In genomic region chr19:37050643-37051345, GRCm38 (mm10) we compare ENCODE assay signal across 8 mouse cellular contexts.
DNase-seq lines count a peak whose midpoint lies in the region; ATAC-seq and TF ChIP-seq lines count a peak whose summit lies in the region.

No protein-coding gene starts in this region.

- TF ChIP-seq POLR2A in brain, embryonic 14.5 days (IDR thresholded peaks at IDR 0.05; ENCODE audit: borderline replicate concordance, extremely low read depth, insufficient read depth, insufficient read length, poor library complexity, severe bottlenecking), result no peak

- H3K9ac ChIP-seq in heart, embryonic 11.5 days (ENCODE audit: low read depth, low read length), result no peak overlapping the region
- no peak overlapping the region for H3K9ac ChIP-seq in kidney, postnatal 0 days (ENCODE audit: low read depth, low read length)

- peak; percentile 50 to 81 for DNase-seq in heart, adult 18-20 months
- peak; percentile 66 to 67 for DNase-seq in B cell, adult 2 months
- DNase-seq in brain, embryonic 14.5 days (ENCODE audit: low read depth), result peak; percentile 78
- DNase-seq in kidney, postnatal 0 days (ENCODE audit: low spot score), result peak; percentile 81
- peak; percentile 64 for DNase-seq in telencephalon, adult 2 months (ENCODE audit: low read depth, low spot score)

- ATAC-seq in heart, embryonic 11.5 days (replicated peaks; ENCODE audit: insufficient number of reproducible peaks, low FRiP score, low TSS enrichment), result no peak
- ATAC-seq in erythroblast, adult 5-6 weeks (replicated peaks; ENCODE audit: low FRiP score, poor library complexity, severe bottlenecking), result peak; percentile 61
- peak; percentile 36 for ATAC-seq in kidney, postnatal 0 days (replicated peaks; ENCODE audit: low FRiP score, low read depth)
- peak; percentile 47; the same call in 1 of the 2 replicates for ATAC-seq in megakaryocyte-erythroid progenitor cell, adult 5-6 weeks (replicated peaks; ENCODE audit: low FRiP score, low TSS enrichment, poor library complexity, severe bottlenecking)

- H3K27ac ChIP-seq in heart, embryonic 11.5 days (ENCODE audit: low read depth, low read length), result no peak overlapping the region
- no peak overlapping the region for H3K27ac ChIP-seq in kidney, postnatal 0 days

- WGBS in heart, embryonic 11.5 days (ENCODE audit: insufficient replicate concordance), result 63% methylated on average over 4 of the region's 4 CpGs
- WGBS in kidney, postnatal 0 days, result 62% methylated on average over 4 of the region's 4 CpGs

- H3K4me3 ChIP-seq in heart, embryonic 11.5 days (ENCODE audit: low read depth, low read length), result no peak overlapping the region
- no peak overlapping the region for H3K4me3 ChIP-seq in kidney, postnatal 0 days (replicated peaks; ENCODE audit: low read depth, low read length)

- peak; percentile 58; the same call in 1 of the 2 replicates for TF ChIP-seq CTCF in brain, embryonic 14.5 days (IDR thresholded peaks at IDR 0.05; ENCODE audit: borderline replicate concordance, extremely low read depth, insufficient read depth, insufficient read length)
- peak; percentile 86 for TF ChIP-seq CTCF in kidney, postnatal 0 days (IDR thresholded peaks at IDR 0.05; ENCODE audit: low read depth)

- H3K36me3 ChIP-seq in heart, embryonic 11.5 days (ENCODE audit: control insufficient read depth, insufficient read depth, low read length), result no peaks in the 10 kb centered on the region
- H3K36me3 ChIP-seq in kidney, postnatal 0 days (ENCODE audit: insufficient read depth, low read length), result no peaks in the 10 kb centered on the region

- H3K4me2 ChIP-seq in heart, embryonic 11.5 days, result no peak overlapping the region
- no peak overlapping the region for H3K4me2 ChIP-seq in kidney, postnatal 0 days (ENCODE audit: low read length)

- H3K4me1 ChIP-seq in heart, embryonic 11.5 days (ENCODE audit: control insufficient read depth, insufficient read depth, low read length), result no peaks in the 10 kb centered on the region
- no peaks in the 10 kb centered on the region for H3K4me1 ChIP-seq in kidney, postnatal 0 days (replicated peaks; ENCODE audit: insufficient read depth, low read length)

- H3K9me3 ChIP-seq in heart, embryonic 11.5 days (replicated peaks; ENCODE audit: control insufficient read depth, low read length), result no peaks in the 10 kb centered on the region
- H3K9me3 ChIP-seq in kidney, postnatal 0 days (replicated peaks; ENCODE audit: low read length), result no peaks in the 10 kb centered on the region

- H3K27me3 ChIP-seq in heart, embryonic 11.5 days (ENCODE audit: control insufficient read depth, insufficient read depth, low read length), result no peaks in the 10 kb centered on the region
- no peaks in the 10 kb centered on the region for H3K27me3 ChIP-seq in kidney, postnatal 0 days (ENCODE audit: insufficient read depth, low read length)
